Mouse (Mus musculus) E14TG2a.4 (cell line): Measurements from ENCODE around the gene Olfr731.

Experiments used
- CTCF ChIP-seq: conservative IDR thresholded peaks from 2 replicates; pipeline ENCODE4 v1.5.1; 2014; ENCODE audit warnings: low read length
- NANOG ChIP-seq: IDR thresholded peaks from 2 replicates; pipeline ENCODE4 v1.6.1; 2014; ENCODE audit warnings: borderline replicate concordance, low read length, mixed read lengths
- POU5F1 ChIP-seq: IDR thresholded peaks from 2 replicates; pipeline ENCODE4 v1.6.1; 2014; ENCODE audit warnings: low read length, borderline replicate concordance

DNA sequence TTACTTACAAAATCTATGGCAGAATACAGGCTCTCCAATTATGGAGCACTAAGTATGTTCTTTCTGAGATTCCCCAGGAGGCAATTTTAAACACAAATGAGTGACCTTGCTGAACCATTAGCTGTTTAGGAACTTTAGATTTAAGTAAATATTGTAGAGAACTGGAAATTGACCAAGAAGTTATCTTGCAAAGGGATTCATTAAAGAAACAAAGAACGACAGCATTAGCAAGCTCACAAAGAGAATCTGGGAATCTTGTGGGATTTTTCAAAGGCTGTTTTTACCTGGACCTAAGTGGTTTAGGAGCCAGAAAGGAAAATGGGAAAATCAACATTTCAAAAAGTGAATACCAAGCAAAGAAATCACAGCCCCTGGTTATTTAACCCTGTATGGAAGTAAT, 53.6 kb downstream of the Olfr731 start, which contains the start of gene Olfr730:
- TF ChIP-seq CTCF (no peak), NANOG (no peak), POU5F1 (no peak)
